Comparison of ENCODE assay signal across 30 mouse cellular contexts in genomic region chr17:25441417-25441816, GRCm38 (mm10). TPM values are rescaled to one million over a fixed set of nuclear protein-coding genes. Genes with fewer than 3 reads are reported as not detected.
"Had no signal": no experiment of that assay in that cellular context is flagged by ENCODE, and none has a peak within 500 bp of the region (broad histone marks: within the 10 kb centered on the region; RNA-seq: fewer than 3 reads in every experiment).

No protein-coding gene starts in this region.

- H3K36me3 ChIP-seq: heart, embryonic 13.5 days; heart, embryonic 15.5 days; hindbrain, embryonic 13.5 days; hindbrain, embryonic 15.5 days; kidney, embryonic 15.5 days; limb, embryonic 12.5 days had no signal

- H3K4me3 ChIP-seq: heart, adult 2 months; heart, embryonic 13.5 days; heart, embryonic 15.5 days; hindbrain, embryonic 13.5 days; hindbrain, embryonic 15.5 days; kidney, embryonic 15.5 days; left cerebral cortex, adult 2 months; limb, embryonic 12.5 days had no signal

- H3K9ac ChIP-seq: forebrain, postnatal 0 days; heart, embryonic 13.5 days; heart, embryonic 15.5 days; hindbrain, embryonic 13.5 days; hindbrain, embryonic 15.5 days; kidney, embryonic 15.5 days; limb, embryonic 12.5 days had no signal

- DNase-seq: forebrain, postnatal 0 days; gastrocnemius, postnatal 14 days; gastrocnemius, postnatal 36 days; heart, adult 11 months; heart, adult 2 months; heart, postnatal 14 days; heart, postnatal 36 days; kidney, adult 11 months; kidney, adult 2 months; kidney, adult 9 months; kidney, postnatal 14 days; kidney, postnatal 36 days; layer of hippocampus, adult 9-11 months had no signal

- H3K27me3 ChIP-seq: kidney, embryonic 15.5 days had no signal

- ATAC-seq: forebrain, postnatal 0 days; hindbrain, postnatal 0 days; intestine, embryonic 16.5 days had no signal

- H3K9me3 ChIP-seq: heart, embryonic 13.5 days; heart, embryonic 15.5 days; hindbrain, embryonic 13.5 days; hindbrain, embryonic 15.5 days; kidney, embryonic 15.5 days; limb, embryonic 12.5 days had no signal

- H3K4me2 ChIP-seq: heart, embryonic 11.5 days; heart, embryonic 13.5 days; heart, embryonic 15.5 days; hindbrain, embryonic 13.5 days; hindbrain, embryonic 15.5 days; kidney, embryonic 15.5 days had no signal

- H3K4me1 ChIP-seq: kidney, embryonic 15.5 days had no signal

- H3K27ac ChIP-seq: heart, adult 2 months; heart, embryonic 13.5 days; heart, embryonic 15.5 days; hindbrain, embryonic 13.5 days; hindbrain, embryonic 15.5 days; hindbrain, postnatal 0 days; kidney, embryonic 15.5 days; kidney, postnatal 0 days; left cerebral cortex, adult 2 months had no signal

RNA-seq across cellular contexts. Expression of gene Tekt4, which starts 13.0 kb away (rescaled TPM):
- total RNA-seq: gastrocnemius, adult 18-20 months; gastrocnemius, adult 8-10 months; gastrocnemius, postnatal 14 days; gastrocnemius, postnatal 36 days; heart, adult 2 months; hematopoietic stem cell, adult 5-6 weeks had no signal
- polyA plus RNA-seq: intestine, embryonic 16.5 days; kidney, embryonic 15.5 days; kidney, postnatal 0 days; large intestine, adult 2 months; limb, embryonic 12.5 days had no signal

RNA-seq across cellular contexts. Expression of gene Sstr5, which starts 55.7 kb away (rescaled TPM):
- total RNA-seq: gastrocnemius, adult 18-20 months; gastrocnemius, adult 8-10 months; gastrocnemius, postnatal 14 days; gastrocnemius, postnatal 36 days; heart, adult 2 months; heart, postnatal 14 days; heart, postnatal 36 days; hematopoietic stem cell, adult 5-6 weeks had no signal
- polyA plus RNA-seq: gonadal fat pad, adult 2 months; heart, adult 2 months; heart, postnatal 0 days; kidney, adult 2 months; kidney, embryonic 15.5 days; kidney, postnatal 0 days had no signal
